Mouse (Mus musculus): Measurements from ENCODE around the gene Dnah2.

GRCm38 (mm10) chr11:69510796-69511496, 38.0 kb downstream of the Dnah2 start:
- TF ChIP-seq TAL1 (IDR thresholded peaks at IDR 0.05; ENCODE audit: low read length) (no peak), GATA1 (IDR thresholded peaks at IDR 0.05; ENCODE audit: low read length) (no peak)
